Mouse (Mus musculus): ENCODE results near the gene Lemd1.

DNA sequence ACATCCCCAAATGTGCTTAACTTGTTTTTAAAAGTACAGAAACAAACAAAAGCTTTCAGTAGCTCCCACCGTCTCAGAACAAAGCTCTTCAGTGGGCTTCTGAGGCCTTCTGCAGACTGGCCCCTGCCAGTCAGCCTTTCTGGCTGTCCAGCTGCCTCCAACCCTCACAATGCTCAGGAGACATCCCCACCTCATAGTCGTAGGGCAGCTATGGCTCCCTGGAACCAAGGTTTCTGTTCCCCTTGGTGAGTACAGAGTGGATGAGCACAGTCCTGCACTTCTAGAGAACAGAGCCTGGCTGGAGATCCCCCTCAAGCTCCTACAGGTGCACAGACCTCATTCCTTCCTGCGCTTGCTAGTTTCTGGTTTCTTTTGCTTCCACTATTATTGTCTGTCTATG is 25.0 kb downstream of the Lemd1 start:
- TF ChIP-seq CTCF (IDR thresholded peaks at IDR 0.05) (no peak), EP300 (IDR thresholded peaks at IDR 0.05) (no peak)

Measured in lung, postnatal 0 days (tissue).